Mouse (Mus musculus): Measurements from ENCODE around the gene Aplp2. TPM values are rescaled to one million over a fixed set of nuclear protein-coding genes. Genes with fewer than 3 reads are reported as not detected.
A peak's percentile ranks its signal among the peaks of the same experiment; 100 is the strongest.

Gene Aplp2
- polyA plus RNA-seq (2012; rRNA removed): 78.0 and 80.4 TPM in 2 replicates

GRCm38 (mm10) chr9:31211690-31212499 lies at the start of gene Aplp2:
TSS of gene Aplp2 (minus strand) at chr9:31211815.
- H3K27ac ChIP-seq (ENCODE audit: insufficient read depth, low read length): peak within 1 kb of the TSS; percentile 43

GRCm38 (mm10) chr9:31260219-31260618 lies 48.6 kb upstream of the Aplp2 start:
- Histone ChIP-seq H3K4me1 (ENCODE audit: control insufficient read depth, insufficient read depth, insufficient read length) (no peaks in the 10 kb centered on the region), H3K27ac (ENCODE audit: insufficient read depth, low read length) (no peak overlapping the region), H3K27me3 (ENCODE audit: control insufficient read depth, insufficient read depth, low read length) (no peaks in the 10 kb centered on the region), H3K4me3 (ENCODE audit: extremely low read depth, insufficient read depth, insufficient read length) (no peak overlapping the region), H3K36me3 (ENCODE audit: control insufficient read depth, insufficient read depth, low read length) (no peaks in the 10 kb centered on the region)
- WGBS: 91% methylated on average over 4 of the region's 4 CpGs
- DNase-seq (ENCODE audit: low read depth in 1 of 2, low spot score in 2 of 2): no peak
- TF ChIP-seq CTCF (IDR thresholded peaks at IDR 0.05; ENCODE audit: extremely low read depth, insufficient read depth, insufficient read length, insufficient replicate concordance) (no peak), POLR2A (IDR thresholded peaks at IDR 0.05; ENCODE audit: low read depth, low read length) (no peak)

More at GRCm38 (mm10) chr9:31211690-31212499, at the start of gene Aplp2:
- H3K27me3 ChIP-seq (ENCODE audit: control insufficient read depth, insufficient read depth, low read length): peaks cover 7% of the 10 kb centered on the region
- H3K4me3 ChIP-seq (ENCODE audit: extremely low read depth, insufficient read depth, insufficient read length): peak within 1 kb of the TSS; percentile 87
- peak; percentile 95 for DNase-seq (ENCODE audit: low read depth in 1 of 2, low spot score in 2 of 2)
- peak; percentile 98 for TF ChIP-seq POLR2A (IDR thresholded peaks at IDR 0.05; ENCODE audit: low read depth, low read length)
- TF ChIP-seq CTCF (IDR thresholded peaks at IDR 0.05; ENCODE audit: extremely low read depth, insufficient read depth, insufficient read length, insufficient replicate concordance): no peak
- H3K36me3 ChIP-seq (ENCODE audit: control insufficient read depth, insufficient read depth, low read length): no peaks in the 10 kb centered on the region
- H3K4me1 ChIP-seq (ENCODE audit: control insufficient read depth, insufficient read depth, insufficient read length): peaks cover 6% of the 10 kb centered on the region
- 2% methylated on average over 63 of the region's 63 CpGs for WGBS

- Histone ChIP-seq H3K27me3 (ENCODE audit: control insufficient read depth, insufficient read depth, low read length) (no peaks in the 10 kb centered on the region), H3K36me3 (ENCODE audit: control insufficient read depth, insufficient read depth, low read length) (no peaks in the 10 kb centered on the region), H3K4me1 (ENCODE audit: control insufficient read depth, insufficient read depth, insufficient read length) (no peaks in the 10 kb centered on the region; the same call in 1 of the 2 replicates), H3K4me3 (ENCODE audit: extremely low read depth, insufficient read depth, insufficient read length) (no peak overlapping the region), H3K27ac (ENCODE audit: insufficient read depth, low read length) (no peak overlapping the region)
- WGBS: 82% methylated on average over 3 of the region's 3 CpGs
- DNase-seq (ENCODE audit: low read depth in 1 of 2, low spot score in 2 of 2): no peak
- TF ChIP-seq POLR2A (IDR thresholded peaks at IDR 0.05; ENCODE audit: low read depth, low read length) (no peak), CTCF (IDR thresholded peaks at IDR 0.05; ENCODE audit: extremely low read depth, insufficient read depth, insufficient read length, insufficient replicate concordance) (no peak)
These were observed 46.6 kb upstream of the Aplp2 start for GRCm38 (mm10) chr9:31258237-31258636.

GRCm38 (mm10) chr9:31255953-31256352 lies 44.3 kb upstream of the Aplp2 start:
- no peak overlapping the region for H3K4me3 ChIP-seq (ENCODE audit: extremely low read depth, insufficient read depth, insufficient read length)
- WGBS: 89% methylated on average over 7 of the region's 7 CpGs
- no peaks in the 10 kb centered on the region for H3K27me3 ChIP-seq (ENCODE audit: control insufficient read depth, insufficient read depth, low read length)
- no peak for TF ChIP-seq CTCF (IDR thresholded peaks at IDR 0.05; ENCODE audit: extremely low read depth, insufficient read depth, insufficient read length, insufficient replicate concordance)
- no peak for TF ChIP-seq POLR2A (IDR thresholded peaks at IDR 0.05; ENCODE audit: low read depth, low read length)
- no peak overlapping the region for H3K27ac ChIP-seq (ENCODE audit: insufficient read depth, low read length)
- H3K4me1 ChIP-seq (ENCODE audit: control insufficient read depth, insufficient read depth, insufficient read length): no peaks in the 10 kb centered on the region; the same call in 1 of the 2 replicates
- DNase-seq (ENCODE audit: low read depth in 1 of 2, low spot score in 2 of 2): no peak
- no peaks in the 10 kb centered on the region for H3K36me3 ChIP-seq (ENCODE audit: control insufficient read depth, insufficient read depth, low read length)

GRCm38 (mm10) chr9:31254697-31255004 lies 43.0 kb upstream of the Aplp2 start:
- Histone ChIP-seq H3K4me3 (ENCODE audit: extremely low read depth, insufficient read depth, insufficient read length) (no peak overlapping the region), H3K27ac (ENCODE audit: insufficient read depth, low read length) (peak overlapping the region; percentile 35; the same call in 1 of the 2 replicates)

GRCm38 (mm10) chr9:31253866-31254696 lies 42.5 kb upstream of the Aplp2 start:
- Histone ChIP-seq H3K27me3 (ENCODE audit: control insufficient read depth, insufficient read depth, low read length) (no peaks in the 10 kb centered on the region), H3K36me3 (ENCODE audit: control insufficient read depth, insufficient read depth, low read length) (no peaks in the 10 kb centered on the region), H3K4me3 (ENCODE audit: extremely low read depth, insufficient read depth, insufficient read length) (no peak overlapping the region), H3K27ac (ENCODE audit: insufficient read depth, low read length) (peak overlapping the region; percentile 52; the same call in 1 of the 2 replicates), H3K4me1 (ENCODE audit: control insufficient read depth, insufficient read depth, insufficient read length) (no peaks in the 10 kb centered on the region; the same call in 1 of the 2 replicates)
- WGBS: 60% methylated on average over 11 of the region's 11 CpGs
- TF ChIP-seq CTCF (IDR thresholded peaks at IDR 0.05; ENCODE audit: extremely low read depth, insufficient read depth, insufficient read length, insufficient replicate concordance): no peak
- no peak for TF ChIP-seq POLR2A (IDR thresholded peaks at IDR 0.05; ENCODE audit: low read depth, low read length)
- DNase-seq (ENCODE audit: low read depth in 1 of 2, low spot score in 2 of 2): no peak

More at GRCm38 (mm10) chr9:31254697-31255004, 43.0 kb upstream of the Aplp2 start:
- TF ChIP-seq CTCF (IDR thresholded peaks at IDR 0.05; ENCODE audit: extremely low read depth, insufficient read depth, insufficient read length, insufficient replicate concordance): no peak
- no peak for TF ChIP-seq POLR2A (IDR thresholded peaks at IDR 0.05; ENCODE audit: low read depth, low read length)
- H3K36me3 ChIP-seq (ENCODE audit: control insufficient read depth, insufficient read depth, low read length): no peaks in the 10 kb centered on the region
- DNase-seq (ENCODE audit: low read depth in 1 of 2, low spot score in 2 of 2): no peak
- H3K4me1 ChIP-seq (ENCODE audit: control insufficient read depth, insufficient read depth, insufficient read length): no peaks in the 10 kb centered on the region; the same call in 1 of the 2 replicates
- no peaks in the 10 kb centered on the region for H3K27me3 ChIP-seq (ENCODE audit: control insufficient read depth, insufficient read depth, low read length)
- 60% methylated on average over 7 of the region's 7 CpGs for WGBS

Measured in spleen, adult 2 months (tissue).